Mouse (Mus musculus): Measurements from ENCODE around the gene Hs6st1. TPM values are rescaled to one million over a fixed set of nuclear protein-coding genes. Genes with fewer than 3 reads are reported as not detected.

The Hs6st1 gene
- polyA plus RNA-seq, 2 experiments = 6.8 to 31.0 TPM

DNA sequence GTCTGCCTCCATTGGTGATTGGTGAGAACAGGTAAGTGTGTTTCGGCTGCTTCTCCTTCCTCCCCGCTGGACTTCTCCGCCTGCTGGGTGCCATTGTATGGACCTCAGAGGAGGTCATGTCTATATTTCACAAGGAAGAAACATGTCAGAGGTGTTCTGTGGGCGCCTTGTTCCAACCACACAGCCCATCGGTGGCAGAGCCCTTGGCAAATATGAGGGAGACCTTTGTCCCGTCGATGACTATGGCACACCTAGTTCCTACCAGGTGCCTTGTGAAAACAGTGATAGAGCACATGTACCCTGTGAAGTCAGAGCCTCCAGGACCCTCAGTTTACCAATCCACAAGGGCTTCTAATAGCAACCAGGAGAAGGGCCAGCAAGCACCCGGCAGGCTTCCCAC lies 25.5 kb downstream of the Hs6st1 start:
- no peak for TF ChIP-seq EP300 (IDR thresholded peaks at IDR 0.05; ENCODE audit: low read depth)
- TF ChIP-seq CTCF (IDR thresholded peaks at IDR 0.05; ENCODE audit: low read depth) = no peak
- H3K9ac ChIP-seq (replicated peaks) = peak overlapping the region; percentile 80
- no peaks in the 10 kb centered on the region for H3K27me3 ChIP-seq (ENCODE audit: control insufficient read depth, insufficient read depth, low read length)
- peaks cover 84 to 96% of the 10 kb centered on the region in 2 experiments for H3K4me1 ChIP-seq (replicated peaks; ENCODE audit: control insufficient read depth in 2 of 2, insufficient read depth in 2 of 2, low read length in 1 of 2)
- no peak for ATAC-seq (ENCODE audit: insufficient read depth)
- H3K4me3 ChIP-seq (ENCODE audit: insufficient read depth in 1 of 2, low read depth in 2 of 2, low read length in 2 of 2) = no peak overlapping the region
- no peaks in the 10 kb centered on the region for H3K9me3 ChIP-seq (ENCODE audit: control insufficient read depth, low read length)
- 91% methylated on average over 8 of the region's 8 CpGs for WGBS (ENCODE audit: insufficient replicate concordance)
- H3K4me2 ChIP-seq (ENCODE audit: low read depth) = no peak overlapping the region
- DNase-seq (ENCODE audit: low read depth in 3 of 3, low spot score in 3 of 3) = no peak
- H3K27ac ChIP-seq = peak overlapping the region; percentile 99
- peaks cover 54% of the 10 kb centered on the region for H3K36me3 ChIP-seq (replicated peaks; ENCODE audit: control insufficient read depth, insufficient read depth, low read depth)

DNA sequence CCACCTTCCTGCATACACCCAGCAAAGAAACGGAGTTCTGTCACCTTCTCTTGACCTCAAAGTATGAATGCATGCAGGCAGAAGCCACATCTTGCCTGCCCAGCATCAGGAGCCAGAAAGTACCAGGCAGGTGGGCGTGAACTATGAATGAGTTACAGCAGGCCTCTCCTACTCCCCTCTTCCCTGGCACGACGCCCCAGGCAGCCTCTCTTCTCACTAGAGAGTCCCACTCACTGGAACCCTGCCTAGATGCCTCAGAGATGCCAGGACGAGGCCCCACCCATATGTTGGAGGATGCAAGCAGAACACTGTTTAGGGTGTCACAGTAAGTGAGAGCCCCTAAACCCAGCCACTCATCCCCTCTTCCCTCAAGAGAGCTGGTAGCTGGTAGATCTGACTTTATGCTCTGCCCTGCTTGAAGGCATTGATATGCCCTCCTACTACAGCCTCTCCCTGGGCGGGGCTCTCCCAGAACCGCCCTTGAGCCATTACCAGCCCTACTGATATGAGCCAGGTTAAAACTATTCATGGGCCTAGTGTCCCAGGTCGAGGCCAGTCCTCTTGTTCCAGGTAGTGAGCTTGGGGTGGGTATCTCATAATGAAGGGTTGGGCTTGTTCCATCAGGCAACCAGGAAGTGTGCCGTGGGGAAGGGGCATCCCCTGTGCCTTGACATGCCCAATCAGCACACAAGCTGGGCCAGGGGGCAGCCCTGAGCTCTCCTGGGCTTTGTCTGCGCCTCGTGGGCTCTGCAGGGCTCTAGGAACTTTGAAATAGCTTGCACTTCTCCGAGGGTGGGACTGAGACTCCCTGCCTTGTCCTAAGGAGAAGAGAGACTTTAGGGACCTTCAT lies 27.4 kb downstream of the Hs6st1 start:
- ATAC-seq (ENCODE audit: insufficient read depth) = peak; percentile 76
- no peaks in the 10 kb centered on the region for H3K27me3 ChIP-seq (ENCODE audit: control insufficient read depth, insufficient read depth, low read length)
- H3K9ac ChIP-seq (replicated peaks) = peak overlapping the region; percentile 80
- peaks cover 73 to 91% of the 10 kb centered on the region in 2 experiments for H3K4me1 ChIP-seq (replicated peaks; ENCODE audit: control insufficient read depth in 2 of 2, insufficient read depth in 2 of 2, low read length in 1 of 2)
- H3K36me3 ChIP-seq (replicated peaks; ENCODE audit: control insufficient read depth, insufficient read depth, low read depth) = peaks cover 60% of the 10 kb centered on the region
- TF ChIP-seq EP300 (IDR thresholded peaks at IDR 0.05; ENCODE audit: low read depth) (peak; percentile 74), CTCF (IDR thresholded peaks at IDR 0.05; ENCODE audit: low read depth) (peak; percentile 32; the same call in 1 of the 2 replicates)
- H3K4me3 ChIP-seq (ENCODE audit: insufficient read depth in 1 of 2, low read depth in 2 of 2, low read length in 2 of 2) = peak overlapping the region in 1 of 2 experiments; percentile 26; a peak in 2 of 4 replicates
- WGBS (ENCODE audit: insufficient replicate concordance) = 45% methylated on average over 12 of the region's 12 CpGs
- H3K4me2 ChIP-seq (ENCODE audit: low read depth) = peak overlapping the region; percentile 71
- DNase-seq (ENCODE audit: low read depth in 3 of 3, low spot score in 3 of 3) = peak; percentile 79 to 85 (median 82)
- H3K9me3 ChIP-seq (ENCODE audit: control insufficient read depth, low read length) = no peaks in the 10 kb centered on the region
- peak overlapping the region; percentile 99 for H3K27ac ChIP-seq

DNA sequence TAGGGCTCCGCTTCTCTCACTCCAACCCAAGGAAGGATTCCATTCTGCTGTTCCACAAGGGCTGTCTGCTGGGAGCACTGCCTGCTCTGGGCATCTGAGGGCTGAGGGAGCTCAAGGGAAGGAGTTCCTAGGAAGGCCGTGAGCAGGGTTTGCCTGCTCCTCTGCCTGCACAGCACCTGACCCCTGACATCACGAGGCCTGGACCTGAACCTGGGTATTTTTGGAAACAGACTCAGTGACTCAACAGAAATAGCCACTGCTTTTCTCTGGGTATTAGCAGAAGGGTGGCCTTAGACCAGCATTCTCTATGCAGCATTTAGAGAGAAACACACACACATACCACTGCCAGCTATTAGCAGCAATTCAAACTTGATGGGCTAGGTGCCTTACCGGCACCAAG lies 30.2 kb downstream of the Hs6st1 start:
- Histone ChIP-seq H3K27ac (peak overlapping the region; percentile 99), H3K9ac (replicated peaks) (peak overlapping the region; percentile 3; the same call in 1 of the 2 replicates), H3K36me3 (replicated peaks; ENCODE audit: control insufficient read depth, insufficient read depth, low read depth) (peaks cover 71% of the 10 kb centered on the region), H3K4me3 (ENCODE audit: insufficient read depth in 1 of 2, low read depth in 2 of 2, low read length in 2 of 2) (no peak overlapping the region), H3K4me1 (replicated peaks; ENCODE audit: control insufficient read depth in 2 of 2, insufficient read depth in 2 of 2, low read length in 1 of 2) (peaks cover 50 to 72% of the 10 kb centered on the region in 2 experiments), H3K9me3 (ENCODE audit: control insufficient read depth, low read length) (no peaks in the 10 kb centered on the region), H3K27me3 (ENCODE audit: control insufficient read depth, insufficient read depth, low read length) (no peaks in the 10 kb centered on the region), H3K4me2 (ENCODE audit: low read depth) (no peak overlapping the region)
- DNase-seq (ENCODE audit: low read depth in 3 of 3, low spot score in 3 of 3) = no peak
- no peak for TF ChIP-seq CTCF (IDR thresholded peaks at IDR 0.05; ENCODE audit: low read depth)
- no peak for TF ChIP-seq EP300 (IDR thresholded peaks at IDR 0.05; ENCODE audit: low read depth)
- 90% methylated on average over 4 of the region's 4 CpGs for WGBS (ENCODE audit: insufficient replicate concordance)
- ATAC-seq (ENCODE audit: insufficient read depth) = no peak

DNA sequence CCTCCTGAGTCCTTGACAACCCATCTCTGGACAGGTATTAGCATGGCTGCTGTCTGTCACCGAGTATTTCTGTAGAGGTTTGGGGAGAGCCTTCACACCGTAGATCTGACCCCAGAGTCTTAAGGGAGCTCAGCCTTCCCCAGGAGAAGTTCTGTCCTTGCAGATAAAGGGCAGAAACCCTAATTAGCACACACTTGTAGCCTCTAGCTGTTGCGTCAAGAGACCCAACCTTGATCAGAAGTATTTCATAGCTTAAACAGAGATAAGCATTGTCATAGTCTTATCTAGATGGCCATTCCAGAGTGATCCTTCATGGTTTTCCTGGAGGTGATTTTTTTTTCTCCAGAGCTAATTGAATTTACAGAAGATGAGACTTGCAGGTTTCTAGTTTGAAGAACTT lies 32.2 kb downstream of the Hs6st1 start:
- peaks cover 71% of the 10 kb centered on the region for H3K36me3 ChIP-seq (replicated peaks; ENCODE audit: control insufficient read depth, insufficient read depth, low read depth)
- peaks cover 30 to 53% of the 10 kb centered on the region in 2 experiments for H3K4me1 ChIP-seq (replicated peaks; ENCODE audit: control insufficient read depth in 2 of 2, insufficient read depth in 2 of 2, low read length in 1 of 2)
- H3K4me2 ChIP-seq (ENCODE audit: low read depth) = no peak overlapping the region
- WGBS (ENCODE audit: insufficient replicate concordance) = 36% methylated on average over 3 of the region's 3 CpGs
- ATAC-seq (ENCODE audit: insufficient read depth) = no peak
- TF ChIP-seq EP300 (IDR thresholded peaks at IDR 0.05; ENCODE audit: low read depth) (no peak), CTCF (IDR thresholded peaks at IDR 0.05; ENCODE audit: low read depth) (no peak)
- no peak overlapping the region; the same call in 1 of the 2 replicates for H3K9ac ChIP-seq (replicated peaks)
- no peak for DNase-seq (ENCODE audit: low read depth in 3 of 3, low spot score in 3 of 3)
- no peaks in the 10 kb centered on the region for H3K27me3 ChIP-seq (ENCODE audit: control insufficient read depth, insufficient read depth, low read length)
- H3K9me3 ChIP-seq (ENCODE audit: control insufficient read depth, low read length) = no peaks in the 10 kb centered on the region
- H3K27ac ChIP-seq = peak overlapping the region; percentile 12
- no peak overlapping the region for H3K4me3 ChIP-seq (ENCODE audit: insufficient read depth in 1 of 2, low read depth in 2 of 2, low read length in 2 of 2)

DNA sequence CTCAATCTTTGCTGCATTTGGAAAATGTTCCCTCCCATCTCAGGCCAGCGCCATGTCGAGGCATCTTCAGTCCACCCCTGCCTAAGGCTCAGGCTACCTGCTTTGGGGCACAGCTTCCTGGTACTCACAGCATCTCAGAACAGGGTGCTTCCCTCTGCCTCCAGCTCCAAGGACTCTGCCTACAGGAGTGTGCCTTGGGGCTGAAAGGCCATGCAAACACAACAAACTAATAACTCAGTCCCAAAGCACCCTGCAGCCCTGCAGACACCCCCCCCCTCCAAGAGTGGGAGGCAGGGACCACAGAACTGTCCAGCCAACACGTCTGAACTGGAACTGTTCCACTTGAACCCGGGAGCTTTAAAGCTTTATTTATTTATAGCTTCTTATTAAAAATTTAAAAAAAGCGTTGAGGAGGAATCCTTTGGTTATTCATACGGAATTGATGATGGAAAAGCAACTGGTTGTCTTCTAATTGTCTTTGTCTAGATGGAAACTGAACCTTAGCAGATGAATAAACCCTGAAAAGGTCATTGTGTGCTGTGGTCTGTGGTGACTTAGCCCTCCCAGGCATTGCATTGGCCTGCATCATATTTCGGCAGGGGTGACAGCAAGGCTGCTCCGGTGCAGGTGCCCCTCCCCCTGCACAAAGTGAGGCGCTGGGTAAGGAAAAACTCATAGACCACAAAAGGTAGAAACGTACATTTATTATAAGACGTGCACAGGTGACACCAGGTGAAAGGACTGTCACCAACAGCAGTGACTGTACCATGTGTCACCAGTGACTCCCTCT lies 37.9 kb downstream of the Hs6st1 start:
- Histone ChIP-seq H3K4me3 (ENCODE audit: insufficient read depth in 1 of 2, low read depth in 2 of 2, low read length in 2 of 2) (no peak overlapping the region), H3K4me1 (replicated peaks; ENCODE audit: control insufficient read depth in 2 of 2, insufficient read depth in 2 of 2, low read length in 1 of 2) (peaks cover 0 to 4% of the 10 kb centered on the region in 2 experiments; a peak in 2 of 4 replicates), H3K9ac (replicated peaks) (no peak overlapping the region), H3K4me2 (ENCODE audit: low read depth) (no peak overlapping the region), H3K9me3 (ENCODE audit: control insufficient read depth, low read length) (no peaks in the 10 kb centered on the region), H3K27me3 (ENCODE audit: control insufficient read depth, insufficient read depth, low read length) (no peaks in the 10 kb centered on the region), H3K27ac (no peak overlapping the region), H3K36me3 (replicated peaks; ENCODE audit: control insufficient read depth, insufficient read depth, low read depth) (peaks cover 55% of the 10 kb centered on the region)
- DNase-seq (ENCODE audit: low read depth in 3 of 3, low spot score in 3 of 3) (no peak), ATAC-seq (ENCODE audit: insufficient read depth) (no peak)
- 89% methylated on average over 11 of the region's 11 CpGs for WGBS (ENCODE audit: insufficient replicate concordance)
- no peak for TF ChIP-seq EP300 (IDR thresholded peaks at IDR 0.05; ENCODE audit: low read depth)
- TF ChIP-seq CTCF (IDR thresholded peaks at IDR 0.05; ENCODE audit: low read depth) = no peak
